ENCODE assay signal across 11 mouse cellular contexts in the genomic region with DNA sequence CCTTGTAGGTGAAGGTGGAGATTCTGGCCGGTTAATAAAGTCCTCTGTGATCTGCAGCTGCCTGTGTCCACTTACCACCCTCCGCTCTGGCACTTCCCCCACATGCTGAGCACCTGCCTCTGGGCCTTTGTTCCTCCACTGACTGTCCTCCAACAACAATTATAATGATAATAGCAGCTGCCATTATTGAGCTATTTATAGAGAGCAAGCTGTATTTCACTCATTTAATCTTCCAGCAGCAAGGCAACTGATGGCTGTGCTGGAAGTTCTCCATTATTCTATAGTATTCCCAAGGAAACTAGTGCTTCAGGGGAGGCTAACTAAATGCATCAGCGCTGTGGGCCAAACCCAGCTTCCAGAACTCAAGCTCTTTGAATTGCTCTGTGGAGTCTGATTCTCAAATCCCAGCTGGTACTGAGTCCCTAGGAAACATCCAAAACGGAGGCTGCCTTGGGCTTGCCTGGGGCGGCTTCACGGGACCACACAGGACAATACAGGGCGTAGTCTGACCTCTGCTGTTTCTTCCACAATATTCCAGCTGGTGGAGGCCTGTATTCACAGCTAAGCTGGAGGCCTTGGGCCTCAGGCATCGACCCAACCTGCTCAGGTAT.
DNase-seq lines count a peak whose midpoint lies in the region; ATAC-seq lines count a peak whose summit lies in the region.
"Had no signal": no experiment of that assay in that cellular context is flagged by ENCODE, and none has a peak within 500 bp of the region (broad histone marks: within the 10 kb centered on the region; RNA-seq: fewer than 3 reads in every experiment).

No protein-coding gene starts in this region.

- DNase-seq in embryonic facial prominence, embryonic 10.5 days (ENCODE audit: low spot score): peak; percentile 21
- no peak for DNase-seq in liver, embryonic 11.5 days (ENCODE audit: low spot score)
- DNase-seq in left cerebral cortex, adult 8-10 months (ENCODE audit: low spot score in 2 of 2): no peak
- DNase-seq: right cerebral cortex, adult 18-20 months; thymus, postnatal 36 days had no signal

- no peak overlapping the region for H3K4me3 ChIP-seq in kidney, embryonic 16.5 days (ENCODE audit: low read length)
- H3K4me3 ChIP-seq in kidney, embryonic 14.5 days (ENCODE audit: low read length): no peak overlapping the region
- H3K4me3 ChIP-seq in embryonic facial prominence, embryonic 10.5 days: no peak overlapping the region
- H3K4me3 ChIP-seq in hindbrain, embryonic 15.5 days: no peak overlapping the region
- H3K4me3 ChIP-seq in neural tube, embryonic 14.5 days (ENCODE audit: low read depth, low read length): no peak overlapping the region
- H3K4me3 ChIP-seq in liver, embryonic 11.5 days (ENCODE audit: low read depth, low read length): no peak overlapping the region
- H3K4me3 ChIP-seq: heart, embryonic 15.5 days had no signal

- no peaks in the 10 kb centered on the region for H3K36me3 ChIP-seq in kidney, embryonic 16.5 days (ENCODE audit: insufficient read depth, low read length)
- no peaks in the 10 kb centered on the region for H3K36me3 ChIP-seq in kidney, embryonic 14.5 days (ENCODE audit: control insufficient read depth, insufficient read depth, low read length)
- no peaks in the 10 kb centered on the region for H3K36me3 ChIP-seq in embryonic facial prominence, embryonic 10.5 days (replicated peaks)
- H3K36me3 ChIP-seq in hindbrain, embryonic 15.5 days: no peaks in the 10 kb centered on the region
- no peaks in the 10 kb centered on the region for H3K36me3 ChIP-seq in neural tube, embryonic 14.5 days (ENCODE audit: control insufficient read depth, insufficient read depth, low read length)
- no peaks in the 10 kb centered on the region for H3K36me3 ChIP-seq in liver, embryonic 11.5 days (ENCODE audit: control insufficient read depth, insufficient read depth, low read length)
- H3K36me3 ChIP-seq: heart, embryonic 15.5 days had no signal

- no peaks in the 10 kb centered on the region for H3K27me3 ChIP-seq in kidney, embryonic 16.5 days (ENCODE audit: insufficient read depth, low read length)
- H3K27me3 ChIP-seq in kidney, embryonic 14.5 days (ENCODE audit: control insufficient read depth, insufficient read depth, low read length): no peaks in the 10 kb centered on the region
- H3K27me3 ChIP-seq in embryonic facial prominence, embryonic 10.5 days (replicated peaks; ENCODE audit: low read depth, poor library complexity, severe bottlenecking): peaks cover 4% of the 10 kb centered on the region; the same call in 1 of the 2 replicates
- H3K27me3 ChIP-seq in hindbrain, embryonic 15.5 days: 0 out of 2 replicates have a peak, but pooled peaks cover 3% of the 10 kb centered on the region
- no peaks in the 10 kb centered on the region for H3K27me3 ChIP-seq in neural tube, embryonic 14.5 days (ENCODE audit: control insufficient read depth, insufficient read depth, low read length)
- H3K27me3 ChIP-seq in liver, embryonic 11.5 days (replicated peaks; ENCODE audit: control insufficient read depth, insufficient read depth, low read length): no peaks in the 10 kb centered on the region
- H3K27me3 ChIP-seq: heart, embryonic 15.5 days had no signal

- H3K9ac ChIP-seq in kidney, embryonic 16.5 days (replicated peaks; ENCODE audit: low read length): no peak overlapping the region
- no peak overlapping the region for H3K9ac ChIP-seq in kidney, embryonic 14.5 days (ENCODE audit: low read depth, low read length)
- 0 out of 2 replicates have a peak overlapping the region, but pooled peaks have one; percentile 7 for H3K9ac ChIP-seq in hindbrain, embryonic 15.5 days
- H3K9ac ChIP-seq in neural tube, embryonic 14.5 days (replicated peaks; ENCODE audit: low read depth, low read length): no peak overlapping the region
- H3K9ac ChIP-seq in liver, embryonic 11.5 days (ENCODE audit: low read depth, low read length): no peak overlapping the region
- H3K9ac ChIP-seq: heart, embryonic 15.5 days had no signal

- ATAC-seq in kidney, embryonic 16.5 days (ENCODE audit: low FRiP score, low TSS enrichment): 0 out of 2 replicates have a peak, but pooled peaks have one; percentile 20
- ATAC-seq in kidney, embryonic 14.5 days (ENCODE audit: low FRiP score, low TSS enrichment): no peak
- ATAC-seq in hindbrain, embryonic 15.5 days (ENCODE audit: low FRiP score, low read depth): peak; percentile 40
- ATAC-seq in neural tube, embryonic 14.5 days (ENCODE audit: low read depth): peak; percentile 64; the same call in 1 of the 2 replicates
- no peak for ATAC-seq in liver, embryonic 11.5 days (replicated peaks; ENCODE audit: low FRiP score)

- H3K27ac ChIP-seq in kidney, embryonic 16.5 days (ENCODE audit: low read length): no peak overlapping the region
- H3K27ac ChIP-seq in kidney, embryonic 14.5 days (ENCODE audit: low read depth, low read length): no peak overlapping the region
- H3K27ac ChIP-seq in embryonic facial prominence, embryonic 10.5 days (replicated peaks): no peak overlapping the region
- peak overlapping the region; percentile 61 for H3K27ac ChIP-seq in hindbrain, embryonic 15.5 days (replicated peaks)
- H3K27ac ChIP-seq in neural tube, embryonic 14.5 days (ENCODE audit: low read depth, low read length): peak overlapping the region; percentile 4; the same call in 1 of the 2 replicates
- H3K27ac ChIP-seq in liver, embryonic 11.5 days (ENCODE audit: low read depth, low read length): no peak overlapping the region
- H3K27ac ChIP-seq: heart, embryonic 15.5 days; macrophage had no signal

- no peaks in the 10 kb centered on the region for H3K9me3 ChIP-seq in kidney, embryonic 16.5 days (ENCODE audit: low read length)
- H3K9me3 ChIP-seq in kidney, embryonic 14.5 days (ENCODE audit: control insufficient read depth, low read length): no peaks in the 10 kb centered on the region
- no peaks in the 10 kb centered on the region for H3K9me3 ChIP-seq in embryonic facial prominence, embryonic 10.5 days
- no peaks in the 10 kb centered on the region for H3K9me3 ChIP-seq in hindbrain, embryonic 15.5 days
- no peaks in the 10 kb centered on the region for H3K9me3 ChIP-seq in neural tube, embryonic 14.5 days (ENCODE audit: control insufficient read depth, low read length)
- no peaks in the 10 kb centered on the region for H3K9me3 ChIP-seq in liver, embryonic 11.5 days (ENCODE audit: control insufficient read depth, low read length)
- H3K9me3 ChIP-seq: heart, embryonic 15.5 days had no signal

- H3K4me1 ChIP-seq in kidney, embryonic 16.5 days (ENCODE audit: insufficient read depth, low read length): peaks cover 2% of the 10 kb centered on the region; the same call in 1 of the 2 replicates
- H3K4me1 ChIP-seq in kidney, embryonic 14.5 days (ENCODE audit: control insufficient read depth, insufficient read depth, low read length): no peaks in the 10 kb centered on the region
- peaks cover 21% of the 10 kb centered on the region for H3K4me1 ChIP-seq in embryonic facial prominence, embryonic 10.5 days
- H3K4me1 ChIP-seq in hindbrain, embryonic 15.5 days (replicated peaks): peaks cover 13% of the 10 kb centered on the region
- H3K4me1 ChIP-seq in neural tube, embryonic 14.5 days (ENCODE audit: control insufficient read depth, insufficient read depth, low read length): 0 out of 2 replicates have a peak, but pooled peaks cover 2% of the 10 kb centered on the region
- H3K4me1 ChIP-seq in liver, embryonic 11.5 days (replicated peaks; ENCODE audit: control insufficient read depth, insufficient read depth, low read length): no peaks in the 10 kb centered on the region

- no peak overlapping the region for H3K4me2 ChIP-seq in kidney, embryonic 16.5 days (replicated peaks; ENCODE audit: low read depth, low read length)
- no peak overlapping the region for H3K4me2 ChIP-seq in kidney, embryonic 14.5 days (replicated peaks; ENCODE audit: low read depth, low read length)
- no peak overlapping the region for H3K4me2 ChIP-seq in hindbrain, embryonic 15.5 days
- no peak overlapping the region for H3K4me2 ChIP-seq in neural tube, embryonic 14.5 days (ENCODE audit: low read depth, low read length)
- no peak overlapping the region for H3K4me2 ChIP-seq in liver, embryonic 11.5 days
- H3K4me2 ChIP-seq: heart, embryonic 15.5 days had no signal

- 41% methylated on average over 8 of the region's 8 CpGs for WGBS in kidney, embryonic 16.5 days
- 33% methylated on average over 8 of the region's 8 CpGs for WGBS in kidney, embryonic 14.5 days
- WGBS in embryonic facial prominence, embryonic 10.5 days: 21% methylated on average over 8 of the region's 8 CpGs
- 12% methylated on average over 8 of the region's 8 CpGs for WGBS in hindbrain, embryonic 15.5 days
- WGBS in neural tube, embryonic 14.5 days: 9% methylated on average over 8 of the region's 8 CpGs
- WGBS in liver, embryonic 11.5 days: 49% methylated on average over 8 of the region's 8 CpGs

Comparison
In these comparisons a context has a peak if more than half of its experiments do, and no peak if none do; other contexts are left out.
1. ATAC-seq: peak in kidney, embryonic 16.5 days (single experiment), hindbrain, embryonic 15.5 days (single experiment) and neural tube, embryonic 14.5 days (single experiment); none in kidney, embryonic 14.5 days (single experiment) and liver, embryonic 11.5 days (single experiment).
2. H3K27ac ChIP-seq: peak in hindbrain, embryonic 15.5 days (single experiment) and neural tube, embryonic 14.5 days (single experiment); none in kidney, embryonic 16.5 days (single experiment), kidney, embryonic 14.5 days (single experiment), embryonic facial prominence, embryonic 10.5 days (single experiment) and liver, embryonic 11.5 days (single experiment).